Mouse (Mus musculus) spleen, adult 2 months (tissue): ENCODE results near the gene Med17. TPM values are rescaled to one million over a fixed set of nuclear protein-coding genes. Genes with fewer than 3 reads are reported as not detected.
"Not testable (repeated sequence)": the region's sequence is repeated elsewhere in the genome, so short reads cannot be mapped to it uniquely, and the experiment has no call there.

Experiments
- DNase-seq, 2 experiments: peaks; one replicate each; pipeline versions ENCODE4 v3.0.0 to v3.0.0-alpha.2; 2012 to 2021; ENCODE audit warnings: low spot score in 2 of 2, low read depth in 1 of 2
- H3K27ac ChIP-seq: fragments of 200-500 bp; 2 replicates; pipeline ENCODE4 v1.5.1; 2012; ENCODE audit warnings: low read length, inconsistent platforms; ENCODE audit not compliant: insufficient read depth
- H3K27me3 ChIP-seq: fragments of 200-500 bp; 2 replicates; pipeline ENCODE4 v1.6.1; 2012; ENCODE audit warnings: mild to moderate bottlenecking, moderate library complexity, low read length, inconsistent platforms; ENCODE audit not compliant: control insufficient read depth, insufficient read depth
- H3K36me3 ChIP-seq: fragments of 200-500 bp; 2 replicates; pipeline ENCODE4 v1.6.1; 2012; ENCODE audit warnings: mild to moderate bottlenecking, low read length, inconsistent platforms; ENCODE audit not compliant: control insufficient read depth, insufficient read depth
- H3K4me1 ChIP-seq: fragments of 200-500 bp; 2 replicates; pipeline ENCODE4 v1.6.1; 2011; ENCODE audit warnings: inconsistent platforms; ENCODE audit not compliant: control insufficient read depth, insufficient read depth, insufficient read length
- H3K4me3 ChIP-seq: fragments of 200-500 bp; 2 replicates; pipeline ENCODE4 v1.5.1; 2011; ENCODE audit warnings: mild to moderate bottlenecking, inconsistent platforms; ENCODE audit not compliant: insufficient read depth, insufficient read length; ENCODE audit errors: extremely low read depth
- CTCF ChIP-seq: fragments of 200-500 bp; IDR thresholded peaks from 2 replicates; pipeline ENCODE4 v1.5.1; 2011; ENCODE audit warnings: mild to moderate bottlenecking, inconsistent platforms; ENCODE audit not compliant: insufficient read depth, insufficient read length, insufficient replicate concordance; ENCODE audit errors: extremely low read depth
- POLR2A ChIP-seq: fragments of 200-500 bp; IDR thresholded peaks from 2 replicates; pipeline ENCODE4 v1.6.1; 2011; ENCODE audit warnings: low read depth, low read length, inconsistent platforms
- WGBS: fragments of 180-500 bp; shearing (Covaris S2); methylation state at CpG from one replicate; pipeline ENCODE4 v1.1.7; 2018; 5-methylcytosine and 5-hydroxymethylcytosine counted together
- polyA plus RNA-seq: library from polyadenylated mRNA; depleted of rRNA; stranded (reverse); fragments of >200 nt; gene quantifications from 2 replicates; pipeline ENCODE4 v1.2.3, GENCODE M21; 2012; rRNA removed

The Med17 gene
- polyA plus RNA-seq = 21.2 and 32.5 TPM in 2 replicates

DNA sequence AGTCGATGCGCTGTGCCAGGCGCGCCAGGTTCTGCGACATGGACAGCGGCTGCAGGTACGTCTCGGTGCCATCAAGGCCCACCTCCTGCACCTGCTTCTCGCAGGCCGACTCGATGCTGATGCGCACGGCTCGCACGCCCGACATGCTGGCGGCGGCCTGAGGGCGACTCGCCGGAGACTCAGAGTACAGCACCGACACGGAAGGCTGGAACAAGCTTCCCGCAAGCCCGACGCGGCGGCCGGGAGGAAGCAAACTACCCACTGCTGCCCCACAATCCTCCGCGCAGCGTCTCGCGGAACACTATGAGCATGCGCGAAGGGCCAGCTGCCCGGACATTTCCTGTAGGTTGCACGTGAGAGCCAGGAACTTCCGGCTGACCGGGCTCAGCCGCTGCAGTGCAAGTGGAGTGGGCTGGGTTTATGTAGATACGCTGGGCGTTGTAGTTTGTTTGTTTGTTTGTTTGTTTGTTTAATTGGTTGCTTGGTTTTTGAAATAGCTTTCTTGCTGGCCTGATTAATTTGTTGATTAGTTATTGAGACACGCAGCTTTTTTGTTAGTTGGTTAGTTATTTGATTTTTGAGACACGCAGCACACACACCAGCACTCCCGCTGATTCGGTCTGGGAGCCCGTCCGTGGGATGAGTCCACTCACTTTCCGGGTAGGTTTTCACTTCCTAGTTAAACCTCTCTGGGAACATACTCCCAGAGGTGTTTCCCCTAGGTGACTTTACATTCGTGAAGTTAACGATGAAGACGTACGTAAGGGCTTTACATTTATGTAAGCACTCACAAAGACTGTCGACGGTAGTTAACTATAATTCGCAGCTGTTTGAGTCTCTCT lies at the start of gene Med17:
Gene Med17 (minus strand): TSS at position 283 of the 842 bp plus-strand sequence.
- WGBS = under 1% methylated on average over 57 of the region's 57 CpGs
- Histone ChIP-seq H3K27me3 (no peaks in the 10 kb centered on the region), H3K27ac (peak within 1 kb of the TSS; percentile 94), H3K4me1 (peaks cover 8% of the 10 kb centered on the region; the same call in 1 of the 2 replicates), H3K36me3 (peaks cover 14% of the 10 kb centered on the region), H3K4me3 (peak within 1 kb of the TSS; percentile 97)
- TF ChIP-seq POLR2A (peak; percentile 86), CTCF (no peak)
- peak; percentile 87 to 90 for DNase-seq

DNA sequence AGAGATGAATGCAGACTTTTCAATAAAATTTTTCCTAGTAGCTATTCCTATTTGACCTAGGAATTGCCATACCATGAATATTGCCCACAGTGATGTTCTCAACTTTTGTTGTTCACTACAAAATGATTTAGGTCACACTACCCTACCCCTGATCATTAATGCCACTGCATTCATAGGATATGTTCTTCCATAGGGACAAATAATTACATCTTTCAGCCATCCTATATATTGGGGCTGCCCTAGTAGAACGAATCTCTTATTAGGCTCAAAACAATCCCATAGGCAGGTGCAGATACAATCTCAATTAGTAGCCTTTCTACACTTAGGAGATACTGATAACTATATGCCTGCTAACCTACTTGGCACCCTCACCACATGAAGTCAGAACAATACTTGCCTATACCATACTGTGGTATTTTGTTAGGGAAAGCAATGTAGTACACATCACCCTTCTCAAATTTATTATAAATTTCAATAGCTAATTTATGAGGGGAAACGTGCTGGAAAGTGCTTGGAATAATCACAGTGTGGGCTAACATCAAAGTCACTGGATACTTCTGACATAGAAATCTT lies 38.5 kb upstream of the Med17 start:
- Histone ChIP-seq H3K36me3 (peaks cover 28% of the 10 kb centered on the region), H3K27me3 (no peaks in the 10 kb centered on the region), H3K27ac (no peak overlapping the region), H3K4me3 (no peak overlapping the region), H3K4me1 (no peaks in the 10 kb centered on the region)
- no peak for DNase-seq
- TF ChIP-seq CTCF (no peak), POLR2A (no peak)
- WGBS = 79% methylated on average over 2 of the region's 2 CpGs

DNA sequence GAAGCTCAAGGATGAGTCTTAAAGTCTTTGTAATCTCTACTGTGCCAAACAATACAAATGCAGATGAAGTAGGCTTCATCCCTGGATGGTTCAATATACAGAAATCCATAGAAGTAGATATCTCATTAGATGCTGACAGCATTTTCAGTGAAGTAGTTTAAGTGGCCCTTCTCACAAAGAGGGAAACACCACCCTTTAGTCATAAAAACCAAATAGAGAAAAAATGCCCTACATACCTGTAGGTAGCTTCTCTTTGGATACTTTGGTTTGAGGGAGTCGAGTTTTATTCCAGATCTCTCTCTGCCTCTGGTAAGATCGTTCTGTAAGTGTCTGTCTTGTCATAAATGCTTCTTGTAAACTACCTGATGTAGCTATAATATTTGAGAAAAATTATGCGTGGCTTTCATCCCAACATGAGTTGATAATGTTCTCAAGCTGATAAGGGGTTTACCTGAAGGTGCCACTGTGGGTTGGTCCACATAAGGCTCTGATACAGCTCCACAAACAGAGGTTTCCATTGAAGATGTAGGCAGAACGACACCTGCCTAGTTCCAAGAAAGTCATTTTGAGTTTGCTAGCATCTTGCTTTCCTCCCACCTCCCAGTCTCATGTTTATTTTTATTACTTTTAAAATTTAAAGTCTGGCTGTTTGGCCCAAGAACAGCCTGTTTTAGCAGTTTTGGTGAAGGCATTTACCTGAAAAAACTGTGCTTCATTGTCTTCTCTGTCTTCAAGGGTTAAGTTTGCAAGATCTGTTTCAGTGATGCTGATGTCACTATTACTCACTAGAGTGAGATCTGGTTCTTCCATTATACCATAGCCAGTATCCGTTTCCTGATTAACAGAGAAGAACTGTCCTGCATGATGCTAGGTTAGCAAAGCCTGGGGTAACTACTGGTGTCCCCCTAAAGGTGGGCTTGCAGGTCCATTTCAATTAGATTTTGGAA lies 37.8 kb upstream of the Med17 start:
- DNase-seq = no peak
- WGBS = 80% methylated on average over 5 of the region's 5 CpGs

DNA sequence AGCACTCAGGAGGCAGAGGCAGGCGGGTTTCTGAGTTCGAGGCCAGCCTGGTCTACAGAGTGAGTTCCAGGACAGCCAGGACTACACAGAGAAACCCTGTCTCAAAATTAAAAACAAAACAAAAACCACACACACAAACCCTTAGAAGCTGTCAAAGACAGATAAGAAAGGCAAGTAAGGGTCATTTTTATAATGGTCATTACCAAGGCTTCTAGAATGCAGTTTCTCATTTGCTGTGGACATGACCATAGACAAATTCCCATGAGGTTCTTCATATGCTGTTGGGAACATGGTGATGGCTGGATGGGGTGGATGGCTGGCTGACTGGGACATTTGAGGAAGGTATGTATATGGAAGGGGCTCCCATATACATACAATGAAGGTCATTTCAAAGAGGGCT lies 36.6 kb upstream of the Med17 start:
- not testable (repeated sequence) for H3K27ac ChIP-seq, H3K4me1 ChIP-seq, H3K27me3 ChIP-seq, H3K4me3 ChIP-seq, DNase-seq
- WGBS = 90% methylated on average over 2 of the region's 2 CpGs
- peaks cover 33% of the 10 kb centered on the region for H3K36me3 ChIP-seq

More for the DNA sequence above, 37.8 kb upstream of the Med17 start:
- Histone ChIP-seq H3K4me1 (no peaks in the 10 kb centered on the region), H3K4me3 (no peak overlapping the region), H3K27ac (no peak overlapping the region), H3K27me3 (no peaks in the 10 kb centered on the region), H3K36me3 (peaks cover 29% of the 10 kb centered on the region)
- TF ChIP-seq CTCF (no peak), POLR2A (no peak)

DNA sequence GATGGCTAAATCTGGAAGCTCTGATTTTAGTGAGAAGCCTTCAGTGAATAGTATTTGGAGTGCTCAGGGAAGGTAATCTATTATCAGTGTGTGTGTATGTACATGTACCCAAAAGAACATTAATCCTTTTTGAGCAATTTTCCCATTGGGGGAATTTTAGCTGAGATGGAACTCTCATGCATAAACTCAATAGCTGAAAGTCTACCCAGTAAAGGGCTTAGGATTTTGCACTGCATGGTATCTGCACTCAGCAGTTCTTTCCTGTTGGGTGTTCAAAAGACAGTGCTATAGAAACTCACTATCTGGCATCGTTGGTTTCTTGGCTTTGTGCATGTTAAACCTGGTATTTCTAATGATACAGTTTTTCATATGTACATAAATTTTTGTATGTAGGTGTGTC lies 34.9 kb upstream of the Med17 start:
- 98% methylated on average over 1 of the region's 1 CpGs for WGBS
- H3K4me1 ChIP-seq = no peaks in the 10 kb centered on the region
- H3K27me3 ChIP-seq = no peaks in the 10 kb centered on the region
- H3K4me3 ChIP-seq = no peak overlapping the region
- TF ChIP-seq POLR2A = no peak
- TF ChIP-seq CTCF = no peak
- no peak for DNase-seq
- H3K36me3 ChIP-seq = peaks cover 39% of the 10 kb centered on the region
- H3K27ac ChIP-seq = no peak overlapping the region

DNA sequence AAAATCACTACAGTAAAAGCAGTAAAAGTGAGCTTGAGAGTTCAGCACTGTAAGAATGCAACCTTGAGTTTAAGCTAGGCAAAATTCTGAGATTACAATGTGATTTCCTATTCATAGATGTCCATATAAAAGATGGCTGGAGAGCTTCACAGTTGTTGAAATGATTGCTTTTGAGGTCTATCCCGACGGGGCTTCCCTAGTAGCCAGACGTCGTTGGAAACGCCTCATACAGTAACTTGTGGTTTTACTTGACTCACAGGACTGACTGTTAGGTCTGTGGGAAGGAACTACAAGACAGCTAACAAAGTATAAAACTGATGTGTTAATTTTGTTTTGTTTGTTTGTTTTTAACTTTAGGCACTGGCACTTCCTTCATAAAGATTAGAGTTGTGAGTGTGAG lies 33.9 kb upstream of the Med17 start:
- Histone ChIP-seq H3K36me3 (peaks cover 44% of the 10 kb centered on the region), H3K27ac (no peak overlapping the region), H3K4me3 (no peak overlapping the region), H3K4me1 (no peaks in the 10 kb centered on the region), H3K27me3 (no peaks in the 10 kb centered on the region)
- WGBS = 79% methylated on average over 5 of the region's 5 CpGs
- TF ChIP-seq CTCF (no peak), POLR2A (no peak)
- no peak for DNase-seq
